Mouse (Mus musculus): ENCODE results near the gene Cyp4v3.

- TF ChIP-seq CTCF (IDR thresholded peaks at IDR 0.05; ENCODE audit: borderline replicate concordance, insufficient read depth, low read length) (no peak), POLR2A (IDR thresholded peaks at IDR 0.05; ENCODE audit: low read depth, low read length) (no peak)
Observed at GRCm38 (mm10) chr8:45320930-45321329, 12.1 kb downstream of the Cyp4v3 start.
